Mouse (Mus musculus): ENCODE data around the gene Slc2a2. TPM values are rescaled to one million over a fixed set of nuclear protein-coding genes. Genes with fewer than 3 reads are reported as not detected.

Gene Slc2a2
- polyA plus RNA-seq, 1 experiment from 2014 or later: 0.05 TPM

DNA sequence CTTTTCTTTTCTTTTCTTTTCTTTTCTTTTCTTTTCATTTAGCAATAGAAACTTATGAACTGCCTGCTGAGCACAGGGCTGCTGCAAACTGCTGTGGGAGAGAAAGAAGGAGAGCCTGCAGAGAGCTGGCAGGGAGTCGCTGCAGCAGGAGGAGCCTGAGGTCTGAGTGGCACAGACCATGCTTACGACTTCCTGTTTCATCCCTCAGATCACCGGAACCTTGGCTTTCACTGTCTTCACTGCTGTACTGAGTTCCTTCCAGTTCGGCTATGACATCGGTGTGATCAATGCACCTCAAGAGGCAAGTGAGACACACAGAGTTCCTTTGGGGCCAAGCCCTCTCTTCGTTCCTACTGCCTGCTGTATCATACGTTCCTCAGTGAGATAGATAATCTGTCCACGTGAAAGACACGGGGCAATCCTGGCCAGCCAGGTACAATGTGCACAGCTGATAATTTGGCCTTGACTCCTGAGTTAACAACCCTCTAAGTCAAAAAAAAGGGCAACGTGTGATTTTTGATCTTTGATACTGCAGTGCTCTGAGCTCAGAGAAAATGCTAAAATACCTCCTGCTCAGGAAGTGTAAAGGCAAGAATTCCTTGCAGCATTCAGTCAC lies 7.9 kb downstream of the Slc2a2 start:
- Histone ChIP-seq H3K27me3 (no peaks in the 10 kb centered on the region), H3K9ac (no peak overlapping the region), H3K27ac (no peak overlapping the region), H3K36me3 (no peaks in the 10 kb centered on the region), H3K4me3 (no peak overlapping the region), H3K4me2 (replicated peaks) (no peak overlapping the region), H3K4me1 (no peaks in the 10 kb centered on the region), H3K9me3 (no peaks in the 10 kb centered on the region)
- no peak for ATAC-seq (ENCODE audit: low FRiP score, low read depth)
- 63% methylated on average over 10 of the region's 10 CpGs for WGBS

DNA sequence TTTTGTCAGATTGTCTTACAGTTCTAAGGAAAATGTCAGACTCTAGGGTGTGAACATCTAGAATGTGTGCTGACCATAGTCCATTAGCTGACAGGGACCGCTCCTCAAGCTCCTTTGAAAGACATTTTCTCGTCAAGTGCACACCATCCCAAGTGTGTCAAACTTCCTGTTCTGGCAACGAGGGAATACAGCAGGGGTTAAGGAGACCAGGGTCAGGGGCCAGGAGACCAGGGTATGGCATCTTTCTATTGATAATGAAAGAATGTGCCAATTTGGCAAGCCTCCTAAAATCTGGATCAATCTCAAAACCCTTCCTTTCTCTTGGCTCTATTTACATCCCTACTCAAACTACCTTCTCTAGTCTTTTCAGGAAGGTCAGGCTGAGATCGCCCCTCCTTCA lies 9.0 kb downstream of the Slc2a2 start:
- Histone ChIP-seq H3K36me3 (no peaks in the 10 kb centered on the region), H3K27ac (no peak overlapping the region), H3K4me2 (replicated peaks) (no peak overlapping the region), H3K9me3 (no peaks in the 10 kb centered on the region), H3K9ac (no peak overlapping the region), H3K4me1 (no peaks in the 10 kb centered on the region), H3K27me3 (no peaks in the 10 kb centered on the region), H3K4me3 (no peak overlapping the region)
- WGBS: 74% methylated on average over 4 of the region's 4 CpGs
- ATAC-seq (ENCODE audit: low FRiP score, low read depth): no peak

DNA sequence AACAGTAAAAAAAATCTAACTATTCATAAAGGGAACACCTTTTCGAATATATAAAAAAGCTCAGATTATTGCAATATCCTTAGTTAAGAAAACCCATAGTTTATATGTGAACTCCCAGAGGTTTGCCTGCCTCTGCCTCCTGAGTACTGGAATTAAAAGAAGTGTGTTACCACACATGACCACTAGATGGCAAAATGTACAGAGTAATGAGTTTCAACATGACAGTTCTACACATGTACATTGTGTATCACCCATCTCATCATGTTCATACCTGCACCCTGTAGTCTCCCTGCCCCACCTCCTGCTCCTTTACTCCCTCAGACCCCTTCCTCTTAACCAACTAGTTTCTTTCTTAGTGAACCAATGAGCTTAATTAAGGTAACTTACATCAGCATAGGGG lies 12.0 kb downstream of the Slc2a2 start:
- WGBS: 66% methylated on average over 1 of the region's 1 CpGs
- H3K27me3 ChIP-seq: no peaks in the 10 kb centered on the region
- H3K4me1 ChIP-seq: no peaks in the 10 kb centered on the region
- H3K9ac ChIP-seq: no peak overlapping the region
- no peak overlapping the region for H3K4me2 ChIP-seq (replicated peaks)
- H3K36me3 ChIP-seq: no peaks in the 10 kb centered on the region
- H3K4me3 ChIP-seq: no peak overlapping the region
- ATAC-seq (ENCODE audit: low FRiP score, low read depth): no peak
- H3K27ac ChIP-seq: no peak overlapping the region
- H3K9me3 ChIP-seq: no peaks in the 10 kb centered on the region

DNA sequence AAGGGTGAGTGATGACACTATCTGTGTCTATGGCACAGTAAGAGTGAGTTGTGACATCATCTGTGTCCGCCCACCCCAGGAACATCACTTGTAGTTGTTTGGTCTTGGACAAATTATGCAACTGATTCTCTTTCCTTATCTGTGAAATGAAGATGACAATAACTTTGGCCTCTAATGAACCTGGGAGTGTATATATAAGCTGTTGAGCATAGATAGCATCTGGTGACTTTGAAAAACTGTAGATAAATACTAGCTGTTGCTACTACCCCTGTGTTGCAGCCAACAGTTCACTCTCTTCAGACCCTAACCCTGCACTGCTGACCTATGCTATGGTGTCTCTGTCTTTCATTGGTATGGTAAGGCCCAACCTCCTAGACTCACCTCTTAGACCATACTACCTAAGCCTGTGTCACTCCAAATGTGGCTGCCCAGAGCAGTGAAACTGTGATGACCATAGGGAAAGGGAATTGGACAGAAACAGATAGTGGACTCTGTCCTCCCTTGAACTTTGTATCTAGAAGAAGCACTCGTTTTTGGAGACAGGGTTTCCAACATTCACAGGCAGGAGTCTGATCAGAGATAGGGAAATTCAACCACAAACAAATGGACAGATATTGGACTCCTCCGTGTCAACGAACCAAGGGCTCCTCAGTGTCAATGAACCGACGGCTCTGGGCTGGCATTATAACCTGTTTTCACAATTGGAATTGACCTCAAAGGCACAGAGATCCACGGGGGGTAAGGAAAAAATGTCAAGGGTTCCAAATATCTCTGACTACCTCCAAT lies 16.4 kb downstream of the Slc2a2 start:
- Histone ChIP-seq H3K4me3 (no peak overlapping the region), H3K4me2 (replicated peaks) (no peak overlapping the region), H3K27ac (no peak overlapping the region), H3K4me1 (no peaks in the 10 kb centered on the region), H3K36me3 (no peaks in the 10 kb centered on the region), H3K27me3 (no peaks in the 10 kb centered on the region), H3K9ac (no peak overlapping the region), H3K9me3 (no peaks in the 10 kb centered on the region)
- 75% methylated on average over 7 of the region's 7 CpGs for WGBS
- ATAC-seq (ENCODE audit: low FRiP score, low read depth): no peak

DNA sequence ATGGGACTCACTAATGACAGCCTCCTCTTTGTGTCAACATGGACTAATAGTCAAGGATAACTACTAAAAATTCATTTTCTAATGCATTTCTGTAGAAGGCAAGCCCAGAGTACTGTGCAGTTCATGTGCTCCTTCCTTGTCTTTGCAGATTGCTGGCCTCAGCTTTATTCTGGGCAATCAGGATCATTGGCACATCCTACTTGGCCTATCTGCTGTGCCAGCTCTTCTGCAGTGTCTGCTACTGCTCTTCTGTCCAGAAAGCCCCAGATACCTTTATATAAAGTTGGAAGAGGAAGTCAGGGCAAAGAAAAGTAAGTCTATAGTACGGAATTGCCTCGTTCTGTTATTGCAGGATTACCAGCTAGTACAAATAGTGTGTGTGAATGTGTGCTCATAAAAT lies 20.8 kb downstream of the Slc2a2 start:
- WGBS: 64% methylated on average over 2 of the region's 2 CpGs
- Histone ChIP-seq H3K4me3 (no peak overlapping the region), H3K9me3 (no peaks in the 10 kb centered on the region), H3K4me2 (replicated peaks) (no peak overlapping the region), H3K9ac (no peak overlapping the region), H3K4me1 (no peaks in the 10 kb centered on the region), H3K36me3 (no peaks in the 10 kb centered on the region), H3K27me3 (no peaks in the 10 kb centered on the region), H3K27ac (no peak overlapping the region)
- ATAC-seq (ENCODE audit: low FRiP score, low read depth): no peak

DNA sequence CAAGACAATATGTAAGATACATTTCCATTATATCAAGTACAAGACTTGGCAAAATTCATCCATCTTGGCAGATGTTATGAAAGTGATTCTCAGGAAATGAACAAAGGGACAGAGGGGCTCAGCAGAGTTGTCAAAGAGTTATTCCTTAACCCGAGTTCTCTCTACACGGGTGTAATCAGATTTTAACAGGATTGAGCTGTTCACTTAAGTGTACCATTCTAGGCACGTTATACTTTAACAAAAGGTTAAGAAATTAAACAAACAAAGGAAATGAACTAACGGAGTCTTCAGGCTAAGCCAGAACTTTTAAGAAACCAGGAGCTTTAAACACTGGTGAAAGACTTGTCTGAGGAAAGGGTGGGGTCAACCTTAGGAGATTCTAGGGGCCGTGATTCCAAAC lies 23.5 kb downstream of the Slc2a2 start:
- Histone ChIP-seq H3K27me3 (no peaks in the 10 kb centered on the region), H3K9ac (no peak overlapping the region), H3K27ac (no peak overlapping the region), H3K9me3 (no peaks in the 10 kb centered on the region), H3K4me3 (no peak overlapping the region), H3K4me2 (replicated peaks) (no peak overlapping the region), H3K4me1 (no peaks in the 10 kb centered on the region), H3K36me3 (no peaks in the 10 kb centered on the region)
- no peak for ATAC-seq (ENCODE audit: low FRiP score, low read depth)
- 85% methylated on average over 5 of the region's 5 CpGs for WGBS

DNA sequence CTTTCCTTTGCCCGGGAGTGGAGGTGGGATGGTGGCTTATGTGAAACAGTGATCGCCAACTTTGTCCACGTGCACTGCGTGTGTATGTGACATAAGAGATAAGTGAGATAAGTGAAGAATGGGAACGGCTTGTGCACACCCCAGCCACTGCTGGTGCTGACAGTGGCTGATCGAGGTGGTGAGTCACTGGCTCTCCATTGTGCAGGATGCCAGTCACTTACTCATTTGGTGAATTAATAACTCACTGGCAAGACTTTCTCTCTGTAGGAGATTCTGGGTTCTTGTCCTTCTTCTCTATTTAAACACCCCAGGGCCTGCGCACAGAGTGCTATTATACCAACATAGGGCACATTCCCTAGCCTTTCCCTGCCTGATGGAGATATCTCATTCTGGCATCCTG lies 24.1 kb downstream of the Slc2a2 start:
- no peak overlapping the region for H3K27ac ChIP-seq
- no peak overlapping the region for H3K9ac ChIP-seq
- no peaks in the 10 kb centered on the region for H3K36me3 ChIP-seq
- H3K4me3 ChIP-seq: no peak overlapping the region
- no peak overlapping the region for H3K4me2 ChIP-seq (replicated peaks)
- WGBS: 87% methylated on average over 7 of the region's 7 CpGs
- H3K4me1 ChIP-seq: no peaks in the 10 kb centered on the region
- H3K27me3 ChIP-seq: no peaks in the 10 kb centered on the region
- no peaks in the 10 kb centered on the region for H3K9me3 ChIP-seq
- no peak for ATAC-seq (ENCODE audit: low FRiP score, low read depth)

DNA sequence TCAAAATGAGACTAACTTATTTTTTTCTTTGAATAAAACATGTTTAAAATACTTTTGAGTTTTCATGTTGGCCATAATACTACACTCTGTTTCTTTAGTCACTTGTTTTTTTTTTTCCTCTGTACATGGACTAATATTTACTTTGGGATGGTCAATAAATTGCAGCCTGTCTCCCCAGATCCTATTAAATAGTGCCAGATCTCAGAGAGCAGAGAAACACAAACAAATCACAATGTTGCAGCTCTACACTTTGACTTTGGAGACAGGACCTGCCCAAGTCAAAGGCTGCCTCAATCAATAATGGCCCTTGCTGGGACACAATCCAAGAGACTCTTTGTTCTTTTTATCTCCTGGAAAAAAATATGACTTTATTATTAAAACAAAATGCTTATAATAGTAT lies 24.8 kb downstream of the Slc2a2 start:
- no peak overlapping the region for H3K4me3 ChIP-seq
- no peak overlapping the region for H3K9ac ChIP-seq
- no peaks in the 10 kb centered on the region for H3K4me1 ChIP-seq
- H3K4me2 ChIP-seq (replicated peaks): no peak overlapping the region
- no peaks in the 10 kb centered on the region for H3K9me3 ChIP-seq
- H3K27ac ChIP-seq: no peak overlapping the region
- H3K27me3 ChIP-seq: no peaks in the 10 kb centered on the region
- no peak for ATAC-seq (ENCODE audit: low FRiP score, low read depth)
- H3K36me3 ChIP-seq: no peaks in the 10 kb centered on the region

DNA sequence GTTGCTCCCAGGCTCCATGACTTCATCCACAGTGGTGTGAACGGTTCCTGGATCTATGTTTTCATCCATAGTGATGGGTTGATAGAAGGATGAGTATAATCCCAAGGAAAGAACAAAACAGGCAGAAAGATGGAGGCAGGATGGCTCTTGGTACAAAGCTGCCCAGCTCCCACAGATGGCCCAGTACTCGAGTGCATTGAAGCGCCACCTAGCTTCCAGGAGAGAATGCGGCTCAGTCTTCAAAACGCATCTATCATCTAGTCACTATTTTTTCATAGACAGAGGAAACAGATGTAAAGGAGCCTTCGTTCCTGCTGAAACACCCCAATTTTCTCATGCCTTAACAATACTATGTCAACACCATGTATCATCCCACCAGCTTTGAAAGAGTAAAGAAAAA lies 25.8 kb downstream of the Slc2a2 start:
- no peaks in the 10 kb centered on the region for H3K4me1 ChIP-seq
- ATAC-seq (ENCODE audit: low FRiP score, low read depth): no peak
- H3K27me3 ChIP-seq: no peaks in the 10 kb centered on the region
- no peak overlapping the region for H3K9ac ChIP-seq
- no peaks in the 10 kb centered on the region for H3K9me3 ChIP-seq
- no peak overlapping the region for H3K4me3 ChIP-seq
- H3K4me2 ChIP-seq (replicated peaks): no peak overlapping the region
- no peaks in the 10 kb centered on the region for H3K36me3 ChIP-seq
- 64% methylated on average over 6 of the region's 6 CpGs for WGBS
- no peak overlapping the region for H3K27ac ChIP-seq

DNA sequence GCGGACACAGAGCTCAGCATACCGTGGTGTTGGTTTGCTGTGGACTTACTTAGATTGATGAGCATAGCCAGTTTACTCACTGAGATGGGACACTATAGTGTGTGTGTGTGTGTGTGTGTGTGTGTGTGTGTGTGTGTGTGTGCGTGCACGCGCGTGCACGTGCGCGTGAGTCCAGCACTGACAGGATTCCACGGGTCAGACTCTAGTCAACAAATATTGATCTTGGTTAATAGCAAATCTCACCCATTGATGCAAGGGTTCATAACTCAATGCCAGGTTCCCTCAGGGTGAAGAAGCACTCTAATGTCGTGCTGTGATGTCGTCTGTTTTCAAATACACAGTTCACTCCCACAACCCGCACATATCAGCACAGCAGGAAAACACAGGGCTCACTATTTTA lies 27.5 kb downstream of the Slc2a2 start:
- H3K4me1 ChIP-seq: no peaks in the 10 kb centered on the region
- no peak overlapping the region for H3K4me2 ChIP-seq (replicated peaks)
- no peak overlapping the region for H3K27ac ChIP-seq
- H3K9me3 ChIP-seq: no peaks in the 10 kb centered on the region
- H3K9ac ChIP-seq: no peak overlapping the region
- 94% methylated on average over 13 of the region's 13 CpGs for WGBS
- H3K27me3 ChIP-seq: no peaks in the 10 kb centered on the region
- no peaks in the 10 kb centered on the region for H3K36me3 ChIP-seq
- ATAC-seq (ENCODE audit: low FRiP score, low read depth): no peak
- H3K4me3 ChIP-seq: no peak overlapping the region

DNA sequence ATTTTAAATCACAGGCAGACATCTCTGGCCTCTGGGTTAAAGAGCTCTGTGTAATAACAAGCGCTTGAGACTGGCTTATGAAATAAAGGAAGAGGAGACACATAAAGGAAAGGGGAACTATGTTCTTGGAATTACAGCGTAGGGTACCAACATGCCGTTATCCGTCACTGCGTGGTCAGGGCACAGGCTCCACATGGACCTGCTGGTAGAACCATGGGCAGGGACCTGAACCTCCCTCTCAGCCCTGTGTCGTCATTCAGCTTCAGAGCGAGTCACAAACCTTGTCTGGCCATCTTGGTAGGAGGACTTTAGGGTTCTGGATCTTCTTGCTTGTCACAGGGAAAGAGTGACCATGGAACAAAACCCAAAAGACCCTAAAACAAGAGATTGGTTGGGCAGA lies 28.7 kb downstream of the Slc2a2 start:
- Histone ChIP-seq H3K4me3 (no peak overlapping the region), H3K27me3 (no peaks in the 10 kb centered on the region), H3K4me1 (no peaks in the 10 kb centered on the region), H3K9ac (no peak overlapping the region), H3K27ac (no peak overlapping the region), H3K9me3 (no peaks in the 10 kb centered on the region), H3K36me3 (no peaks in the 10 kb centered on the region), H3K4me2 (replicated peaks) (no peak overlapping the region)
- no peak for ATAC-seq (ENCODE audit: low FRiP score, low read depth)
- 94% methylated on average over 7 of the region's 7 CpGs for WGBS

DNA sequence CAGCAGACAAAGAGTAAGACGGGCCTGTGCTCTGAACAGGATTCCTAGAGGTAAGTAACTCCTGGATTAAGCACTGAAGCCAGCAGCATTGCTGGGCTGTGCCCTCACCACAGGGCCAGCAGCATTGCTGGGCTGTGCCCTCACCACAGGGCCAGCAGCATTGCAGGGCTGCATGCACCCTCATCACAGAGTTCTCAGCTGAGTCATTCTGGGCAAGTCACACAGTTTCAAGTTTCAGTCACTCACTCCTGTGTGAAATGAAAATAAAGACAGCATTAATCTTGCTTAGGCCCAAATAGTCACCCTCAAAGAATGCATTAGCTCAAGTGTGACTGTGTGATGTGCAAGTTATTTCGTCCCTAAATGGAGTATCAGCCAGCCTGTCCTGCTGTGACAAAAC lies 37.0 kb downstream of the Slc2a2 start:
- H3K27me3 ChIP-seq: no peaks in the 10 kb centered on the region

DNA sequence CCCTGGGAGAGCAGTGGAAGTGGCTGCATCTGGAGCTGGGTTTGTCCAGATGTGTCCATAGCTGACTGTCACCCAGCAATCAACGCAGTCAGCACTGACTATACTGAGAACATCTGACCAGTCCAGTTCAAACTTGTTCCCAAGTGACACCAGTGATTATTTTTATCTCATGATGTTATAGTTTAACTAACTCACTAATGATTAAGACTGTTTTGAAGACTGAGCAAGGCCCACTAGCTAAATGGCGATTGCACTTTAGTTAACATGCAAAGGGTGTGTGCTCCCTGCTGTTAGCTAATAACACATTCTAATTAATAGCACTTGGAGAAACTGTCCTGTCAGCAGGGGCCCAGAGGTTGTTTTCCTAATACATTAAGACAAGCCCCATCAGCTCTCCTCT lies 39.3 kb downstream of the Slc2a2 start:
- ATAC-seq (ENCODE audit: low FRiP score, low read depth): no peak
- H3K9me3 ChIP-seq: no peaks in the 10 kb centered on the region
- H3K27me3 ChIP-seq: no peaks in the 10 kb centered on the region
- H3K9ac ChIP-seq: no peak overlapping the region
- H3K4me1 ChIP-seq: no peaks in the 10 kb centered on the region
- H3K4me3 ChIP-seq: no peak overlapping the region
- 30% methylated on average over 2 of the region's 2 CpGs for WGBS
- H3K27ac ChIP-seq: no peak overlapping the region
- H3K36me3 ChIP-seq: no peaks in the 10 kb centered on the region
- no peak overlapping the region for H3K4me2 ChIP-seq (replicated peaks)

More for the DNA sequence above, 37.0 kb downstream of the Slc2a2 start:
- Histone ChIP-seq H3K4me1 (no peaks in the 10 kb centered on the region), H3K9me3 (no peaks in the 10 kb centered on the region), H3K4me2 (replicated peaks) (no peak overlapping the region), H3K27ac (no peak overlapping the region), H3K4me3 (no peak overlapping the region), H3K36me3 (no peaks in the 10 kb centered on the region), H3K9ac (no peak overlapping the region)
- WGBS: 73% methylated on average over 2 of the region's 2 CpGs
- ATAC-seq (ENCODE audit: low FRiP score, low read depth): 0 out of 2 replicates have a peak, but pooled peaks have one; percentile 28

Measured in limb, embryonic 13.5 days (tissue).